Mouse (Mus musculus): Measurements from ENCODE around the gene Glipr2. TPM values are rescaled to one million over a fixed set of nuclear protein-coding genes. Genes with fewer than 3 reads are reported as not detected.

Gene Glipr2
- polyA plus RNA-seq, 1 experiment from 2014 or later: 86.3 TPM

DNA sequence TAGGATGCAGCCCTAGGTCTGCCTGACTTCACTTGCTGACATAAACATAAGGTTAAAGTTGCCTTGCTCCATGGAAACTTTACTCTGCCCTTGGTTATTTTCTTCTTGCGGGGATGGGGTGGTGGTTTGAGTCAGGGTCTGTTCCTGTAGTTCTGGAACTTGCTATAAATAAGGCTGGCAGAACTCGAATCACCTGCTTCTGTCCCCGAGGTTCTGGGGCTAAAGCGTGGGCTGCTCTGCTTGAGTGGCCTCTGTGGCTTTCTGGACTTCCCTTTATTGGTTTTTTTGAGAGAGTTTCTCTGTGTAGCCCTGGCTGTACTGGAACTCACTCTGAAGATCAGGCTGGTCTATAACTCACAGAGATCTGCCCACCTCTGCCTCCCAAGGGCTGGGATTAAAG is 58.9 kb downstream of the Glipr2 start:
- 80% methylated on average over 4 of the region's 4 CpGs for WGBS
- H3K36me3 ChIP-seq (ENCODE audit: insufficient read depth, low read length): peaks cover 14% of the 10 kb centered on the region
- H3K27ac ChIP-seq (ENCODE audit: low read length): no peak overlapping the region
- H3K4me1 ChIP-seq (ENCODE audit: insufficient read depth, low read length): peaks cover 51% of the 10 kb centered on the region
- ATAC-seq (ENCODE audit: low FRiP score, low TSS enrichment): no peak
- H3K27me3 ChIP-seq (ENCODE audit: insufficient read depth, low read length): no peaks in the 10 kb centered on the region
- H3K4me3 ChIP-seq (ENCODE audit: low read length): no peak overlapping the region
- H3K9ac ChIP-seq (replicated peaks; ENCODE audit: low read length): no peak overlapping the region; the same call in 1 of the 2 replicates
- no peaks in the 10 kb centered on the region for H3K9me3 ChIP-seq (ENCODE audit: low read length)
- no peak overlapping the region; the same call in 1 of the 2 replicates for H3K4me2 ChIP-seq (replicated peaks; ENCODE audit: low read depth, low read length)

DNA sequence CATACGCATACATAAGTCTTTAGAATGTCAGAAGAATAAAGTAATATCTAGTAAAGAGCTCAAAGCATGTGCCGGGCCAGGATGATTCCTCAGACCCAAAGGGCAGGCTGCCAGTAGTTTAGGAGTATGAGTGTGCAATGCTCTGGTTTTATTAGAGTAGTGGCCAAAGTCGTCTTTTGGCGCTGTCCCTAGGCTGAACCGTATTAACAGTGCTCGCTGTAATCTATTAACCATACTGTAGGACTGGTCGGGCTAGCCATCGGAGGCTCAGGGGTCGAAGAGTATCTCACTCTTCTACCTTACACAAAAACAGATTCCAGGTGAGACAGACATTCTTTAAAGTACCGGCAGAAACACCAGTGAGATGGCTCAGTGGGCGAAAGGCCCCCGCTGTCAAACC is 59.6 kb downstream of the Glipr2 start:
- 79% methylated on average over 12 of the region's 12 CpGs for WGBS
- no peaks in the 10 kb centered on the region for H3K9me3 ChIP-seq (ENCODE audit: low read length)
- ATAC-seq (ENCODE audit: low FRiP score, low TSS enrichment): 0 out of 2 replicates have a peak, but pooled peaks have one; percentile 43

DNA sequence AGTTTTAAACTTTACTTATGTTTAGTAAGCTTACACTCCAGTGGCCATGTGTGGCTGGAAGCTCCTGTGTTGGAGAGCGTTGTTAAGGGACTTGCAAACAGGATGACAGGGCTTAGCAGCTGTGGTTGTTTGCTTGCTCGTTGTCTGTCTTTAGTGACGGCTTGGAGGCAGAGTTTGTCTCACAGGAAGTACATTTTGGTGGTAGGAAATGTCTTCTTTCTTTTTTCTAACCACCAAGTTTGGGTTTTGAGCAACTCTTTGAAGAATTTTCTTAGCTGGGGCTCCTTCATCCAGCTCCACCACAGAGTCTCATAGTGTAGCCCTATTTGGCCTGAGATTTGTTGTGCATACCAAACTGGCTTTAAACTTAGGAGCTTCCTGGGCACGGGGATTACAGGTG is 65.1 kb downstream of the Glipr2 start:
- Histone ChIP-seq H3K9me3 (ENCODE audit: low read length) (no peaks in the 10 kb centered on the region), H3K4me2 (replicated peaks; ENCODE audit: low read depth, low read length) (no peak overlapping the region), H3K36me3 (ENCODE audit: insufficient read depth, low read length) (peaks cover 71% of the 10 kb centered on the region), H3K4me1 (ENCODE audit: insufficient read depth, low read length) (0 out of 2 replicates have a peak, but pooled peaks cover 8% of the 10 kb centered on the region), H3K27me3 (ENCODE audit: insufficient read depth, low read length) (no peaks in the 10 kb centered on the region), H3K9ac (replicated peaks; ENCODE audit: low read length) (no peak overlapping the region), H3K27ac (ENCODE audit: low read length) (no peak overlapping the region), H3K4me3 (ENCODE audit: low read length) (no peak overlapping the region)
- ATAC-seq (ENCODE audit: low FRiP score, low TSS enrichment): no peak
- WGBS: 90% methylated on average over 4 of the region's 4 CpGs

More for the DNA sequence above, 59.6 kb downstream of the Glipr2 start:
- no peak overlapping the region for H3K9ac ChIP-seq (replicated peaks; ENCODE audit: low read length)
- no peak overlapping the region for H3K4me2 ChIP-seq (replicated peaks; ENCODE audit: low read depth, low read length)
- peaks cover 50% of the 10 kb centered on the region for H3K4me1 ChIP-seq (ENCODE audit: insufficient read depth, low read length)
- H3K27me3 ChIP-seq (ENCODE audit: insufficient read depth, low read length): no peaks in the 10 kb centered on the region
- H3K27ac ChIP-seq (ENCODE audit: low read length): no peak overlapping the region
- peaks cover 22% of the 10 kb centered on the region for H3K36me3 ChIP-seq (ENCODE audit: insufficient read depth, low read length)
- H3K4me3 ChIP-seq (ENCODE audit: low read length): no peak overlapping the region

DNA sequence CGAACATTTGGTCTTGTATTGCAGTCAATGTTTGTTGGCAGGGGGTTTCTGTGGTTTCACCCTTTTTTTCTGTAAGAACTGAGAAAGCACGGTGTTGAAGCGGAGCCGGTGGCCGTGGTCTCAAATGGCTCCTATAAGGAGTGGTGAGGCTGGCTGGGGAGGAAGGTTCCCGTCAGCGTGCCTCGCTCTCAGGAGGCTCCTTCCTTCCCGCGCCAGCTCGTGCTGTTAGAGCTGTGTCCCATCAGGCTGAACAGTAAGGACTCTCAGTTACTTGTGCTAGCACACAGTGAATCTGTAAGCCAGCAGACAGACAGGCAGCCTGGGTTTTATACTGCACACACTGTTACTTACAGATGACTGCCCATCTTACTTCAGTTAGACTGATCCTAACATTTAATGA is 65.6 kb downstream of the Glipr2 start:
- Histone ChIP-seq H3K36me3 (ENCODE audit: insufficient read depth, low read length) (peaks cover 76% of the 10 kb centered on the region), H3K27ac (ENCODE audit: low read length) (no peak overlapping the region), H3K4me1 (ENCODE audit: insufficient read depth, low read length) (0 out of 2 replicates have a peak, but pooled peaks cover 4% of the 10 kb centered on the region), H3K4me3 (ENCODE audit: low read length) (no peak overlapping the region), H3K27me3 (ENCODE audit: insufficient read depth, low read length) (no peaks in the 10 kb centered on the region), H3K9ac (replicated peaks; ENCODE audit: low read length) (no peak overlapping the region), H3K4me2 (replicated peaks; ENCODE audit: low read depth, low read length) (no peak overlapping the region), H3K9me3 (ENCODE audit: low read length) (no peaks in the 10 kb centered on the region)
- no peak for ATAC-seq (ENCODE audit: low FRiP score, low TSS enrichment)
- 89% methylated on average over 11 of the region's 11 CpGs for WGBS

DNA sequence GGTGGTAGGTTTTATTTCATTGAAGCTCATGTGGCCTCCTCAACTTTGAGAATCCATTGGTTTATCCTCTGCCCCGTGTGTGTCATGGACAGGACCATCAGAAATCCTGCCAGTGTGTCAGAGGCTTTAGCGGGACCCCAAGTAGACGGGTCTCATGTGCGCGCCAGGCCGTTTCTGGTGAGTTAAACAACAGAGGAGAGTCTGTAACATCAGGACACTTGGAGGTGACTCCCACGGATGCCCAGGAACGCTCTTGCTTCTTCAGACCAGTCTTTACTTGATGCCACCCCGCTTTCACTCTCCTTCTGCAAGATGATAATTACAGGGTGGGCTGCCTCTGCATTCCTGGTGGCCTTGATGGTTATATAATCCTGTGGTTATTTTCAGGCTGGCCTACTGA is 66.5 kb downstream of the Glipr2 start:
- Histone ChIP-seq H3K36me3 (ENCODE audit: insufficient read depth, low read length) (peaks cover 85% of the 10 kb centered on the region), H3K9ac (replicated peaks; ENCODE audit: low read length) (no peak overlapping the region)

DNA sequence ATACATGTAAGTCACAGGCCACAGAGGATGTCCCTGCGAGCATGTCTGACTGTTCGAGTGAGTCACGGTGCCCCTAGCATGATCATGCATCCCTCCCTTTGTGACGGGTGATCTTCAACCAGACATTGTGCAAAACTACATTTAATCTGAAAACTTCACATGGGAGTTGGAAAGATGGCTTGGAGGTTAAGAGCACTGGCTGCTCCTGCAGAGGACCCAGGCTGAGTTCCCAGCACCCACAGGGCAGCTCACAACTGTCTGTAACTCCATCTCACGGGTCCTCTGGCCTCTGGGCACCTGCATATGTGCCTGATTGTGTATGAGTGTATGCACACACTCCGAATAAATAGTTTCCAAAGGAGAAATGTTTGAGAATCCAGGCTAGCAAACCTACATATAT is 67.0 kb downstream of the Glipr2 start:
- no peaks in the 10 kb centered on the region for H3K9me3 ChIP-seq (ENCODE audit: low read length)

More for the DNA sequence above, 66.5 kb downstream of the Glipr2 start:
- Histone ChIP-seq H3K27me3 (ENCODE audit: insufficient read depth, low read length) (no peaks in the 10 kb centered on the region), H3K4me3 (ENCODE audit: low read length) (no peak overlapping the region), H3K4me1 (ENCODE audit: insufficient read depth, low read length) (no peaks in the 10 kb centered on the region), H3K27ac (ENCODE audit: low read length) (no peak overlapping the region), H3K4me2 (replicated peaks; ENCODE audit: low read depth, low read length) (no peak overlapping the region), H3K9me3 (ENCODE audit: low read length) (no peaks in the 10 kb centered on the region)
- no peak for ATAC-seq (ENCODE audit: low FRiP score, low TSS enrichment)
- WGBS: 90% methylated on average over 9 of the region's 9 CpGs

DNA sequence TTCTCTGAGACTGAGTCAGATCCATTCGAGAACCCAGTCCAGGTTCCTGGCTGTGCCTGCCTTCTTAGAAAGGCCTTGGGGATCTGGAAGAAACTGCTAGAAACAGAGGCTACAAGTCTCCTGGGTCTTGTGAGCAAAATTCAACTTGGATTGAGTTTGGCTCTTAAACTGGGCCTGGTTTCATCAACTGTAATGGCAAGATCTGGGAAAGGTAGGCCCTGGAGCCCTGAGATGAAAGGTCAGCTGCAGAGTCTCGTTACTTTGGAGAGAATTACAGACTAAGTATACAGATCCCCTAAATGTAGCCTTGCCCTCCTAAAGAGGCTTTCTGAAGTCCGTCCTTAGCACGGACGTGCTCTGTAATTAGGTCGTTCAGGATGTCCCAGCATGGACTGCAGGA is 68.4 kb downstream of the Glipr2 start:
- Histone ChIP-seq H3K4me1 (ENCODE audit: insufficient read depth, low read length) (no peaks in the 10 kb centered on the region), H3K9ac (replicated peaks; ENCODE audit: low read length) (no peak overlapping the region), H3K4me3 (ENCODE audit: low read length) (no peak overlapping the region), H3K36me3 (ENCODE audit: insufficient read depth, low read length) (peaks cover 83% of the 10 kb centered on the region), H3K4me2 (replicated peaks; ENCODE audit: low read depth, low read length) (no peak overlapping the region), H3K9me3 (ENCODE audit: low read length) (no peaks in the 10 kb centered on the region), H3K27ac (ENCODE audit: low read length) (no peak overlapping the region), H3K27me3 (ENCODE audit: insufficient read depth, low read length) (no peaks in the 10 kb centered on the region)
- ATAC-seq (ENCODE audit: low FRiP score, low TSS enrichment): no peak
- 82% methylated on average over 6 of the region's 6 CpGs for WGBS

More for the DNA sequence above, 67.0 kb downstream of the Glipr2 start:
- Histone ChIP-seq H3K4me1 (ENCODE audit: insufficient read depth, low read length) (no peaks in the 10 kb centered on the region), H3K4me2 (replicated peaks; ENCODE audit: low read depth, low read length) (no peak overlapping the region), H3K27me3 (ENCODE audit: insufficient read depth, low read length) (no peaks in the 10 kb centered on the region), H3K4me3 (ENCODE audit: low read length) (no peak overlapping the region), H3K9ac (replicated peaks; ENCODE audit: low read length) (no peak overlapping the region), H3K27ac (ENCODE audit: low read length) (no peak overlapping the region), H3K36me3 (ENCODE audit: insufficient read depth, low read length) (peaks cover 90% of the 10 kb centered on the region)
- 96% methylated on average over 6 of the region's 6 CpGs for whole genome bisulfite sequencing
- no peak for ATAC-seq (ENCODE audit: low FRiP score, low TSS enrichment)

Other genes with a start within 250 kb of the Glipr2 start
- gene Olfr71, start 247.1 kb upstream of the Glipr2 start, polyA plus RNA-seq (2015; fragmentation: Nextera tagmentation; extraction: Ambion mirVana): not detected in 2 replicates
- gene Hrct1, start 230.2 kb upstream of the Glipr2 start, polyA plus RNA-seq (2015; fragmentation: Nextera tagmentation; extraction: Ambion mirVana): 1.1 and 1.3 TPM in 2 replicates
- gene Spaar, start 227.4 kb upstream of the Glipr2 start, polyA plus RNA-seq (2015; fragmentation: Nextera tagmentation; extraction: Ambion mirVana): 0.17 and 0.20 TPM in 2 replicates
- gene Olfr159, start 186.4 kb upstream of the Glipr2 start, polyA plus RNA-seq (2015; fragmentation: Nextera tagmentation; extraction: Ambion mirVana): not detected in 2 replicates
- gene Olfr156, start 133.5 kb upstream of the Glipr2 start, polyA plus RNA-seq (2015; fragmentation: Nextera tagmentation; extraction: Ambion mirVana): not detected in 2 replicates
- gene Olfr157, start 117.2 kb upstream of the Glipr2 start, polyA plus RNA-seq (2015; fragmentation: Nextera tagmentation; extraction: Ambion mirVana): not detected in 2 replicates
- gene Olfr155, start 105.8 kb upstream of the Glipr2 start, polyA plus RNA-seq (2015; fragmentation: Nextera tagmentation; extraction: Ambion mirVana): not detected in 2 replicates
- gene Reck, start 81.9 kb upstream of the Glipr2 start, polyA plus RNA-seq (2015; fragmentation: Nextera tagmentation; extraction: Ambion mirVana): 27.2 and 28.5 TPM in 2 replicates
- not detected in 2 replicates for gene Ccin, start 26.1 kb downstream of the Glipr2 start, polyA plus RNA-seq (2015; fragmentation: Nextera tagmentation; extraction: Ambion mirVana)
- gene Clta, start 47.1 kb downstream of the Glipr2 start, polyA plus RNA-seq (2015; fragmentation: Nextera tagmentation; extraction: Ambion mirVana): 225 and 232 TPM in 2 replicates
- 26.4 and 26.6 TPM in 2 replicates for gene Gne, start 126.8 kb downstream of the Glipr2 start, polyA plus RNA-seq (2015; fragmentation: Nextera tagmentation; extraction: Ambion mirVana)